Mouse (Mus musculus): ENCODE results near the gene Prcd. TPM values are rescaled to one million over a fixed set of nuclear protein-coding genes. Genes with fewer than 3 reads are reported as not detected.

Gene Prcd
- polyA plus RNA-seq, 1 experiment from 2014 or later: 2.3 TPM

GRCm38 (mm10) chr11:116619156-116619555 lies 34.2 kb upstream of the Prcd start:
- H3K4me1 ChIP-seq (replicated peaks): peaks cover 54% of the 10 kb centered on the region
- H3K27ac ChIP-seq (replicated peaks): peak overlapping the region; percentile 53
- H3K4me2 ChIP-seq: peak overlapping the region; percentile 25; the same call in 1 of the 2 replicates
- 65% methylated on average over 7 of the region's 7 CpGs for WGBS
- H3K27me3 ChIP-seq: peaks cover 17% of the 10 kb centered on the region
- no peaks in the 10 kb centered on the region for H3K36me3 ChIP-seq
- no peak overlapping the region for H3K4me3 ChIP-seq
- H3K9ac ChIP-seq: no peak overlapping the region
- no peak for ATAC-seq (ENCODE audit: low read depth)
- H3K9me3 ChIP-seq: no peaks in the 10 kb centered on the region

GRCm38 (mm10) chr11:116619561-116619960 lies 33.8 kb upstream of the Prcd start:
- 27% methylated on average over 8 of the region's 8 CpGs for WGBS
- H3K27ac ChIP-seq (replicated peaks): peak overlapping the region; percentile 76

DNA sequence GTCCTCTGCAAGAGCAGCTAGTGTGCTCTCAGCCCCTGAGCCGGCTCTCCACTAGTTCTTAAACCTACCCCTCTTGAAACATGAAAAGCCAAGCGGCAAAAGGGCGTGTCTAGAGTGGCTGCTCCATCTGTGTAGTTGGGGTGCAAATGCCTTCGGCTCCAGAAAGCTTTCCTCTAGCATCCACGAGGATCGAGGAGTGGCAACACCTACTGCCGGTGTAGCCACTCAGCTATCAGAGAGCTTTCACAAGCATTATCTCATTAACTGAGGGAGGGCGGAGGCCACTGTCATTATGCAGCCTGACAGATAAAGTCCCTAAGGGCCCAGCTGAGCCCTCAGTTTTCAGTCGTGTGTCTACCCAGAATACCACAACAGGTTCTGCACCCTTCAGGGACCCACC lies 33.3 kb upstream of the Prcd start:
- Histone ChIP-seq H3K27ac (replicated peaks) (peak overlapping the region; percentile 76), H3K4me2 (peak overlapping the region; percentile 25), H3K4me1 (replicated peaks) (peaks cover 59% of the 10 kb centered on the region), H3K36me3 (no peaks in the 10 kb centered on the region), H3K27me3 (peaks cover 26% of the 10 kb centered on the region), H3K9me3 (no peaks in the 10 kb centered on the region), H3K4me3 (no peak overlapping the region), H3K9ac (0 out of 2 replicates have a peak overlapping the region, but pooled peaks have one; percentile 22)
- WGBS: 35% methylated on average over 9 of the region's 9 CpGs
- ATAC-seq (ENCODE audit: low read depth): no peak

More at GRCm38 (mm10) chr11:116619561-116619960, 33.8 kb upstream of the Prcd start:
- H3K4me3 ChIP-seq: no peak overlapping the region
- H3K4me2 ChIP-seq: peak overlapping the region; percentile 25; the same call in 1 of the 2 replicates
- H3K4me1 ChIP-seq (replicated peaks): peaks cover 58% of the 10 kb centered on the region
- no peak for ATAC-seq (ENCODE audit: low read depth)
- no peak overlapping the region for H3K9ac ChIP-seq
- no peaks in the 10 kb centered on the region for H3K36me3 ChIP-seq
- peaks cover 21% of the 10 kb centered on the region for H3K27me3 ChIP-seq
- no peaks in the 10 kb centered on the region for H3K9me3 ChIP-seq

- ATAC-seq (ENCODE audit: low read depth): no peak
- H3K27ac ChIP-seq (replicated peaks): peak overlapping the region; percentile 76
- H3K27me3 ChIP-seq: peaks cover 29% of the 10 kb centered on the region
- no peaks in the 10 kb centered on the region for H3K36me3 ChIP-seq
- peak overlapping the region; percentile 25 for H3K4me2 ChIP-seq
- no peak overlapping the region for H3K4me3 ChIP-seq
- 70% methylated on average over 10 of the region's 10 CpGs for WGBS
- H3K4me1 ChIP-seq (replicated peaks): peaks cover 58% of the 10 kb centered on the region
- H3K9ac ChIP-seq: 0 out of 2 replicates have a peak overlapping the region, but pooled peaks have one; percentile 22
- no peaks in the 10 kb centered on the region for H3K9me3 ChIP-seq
Observed at GRCm38 (mm10) chr11:116620559-116621253, 32.6 kb upstream of the Prcd start.

DNA sequence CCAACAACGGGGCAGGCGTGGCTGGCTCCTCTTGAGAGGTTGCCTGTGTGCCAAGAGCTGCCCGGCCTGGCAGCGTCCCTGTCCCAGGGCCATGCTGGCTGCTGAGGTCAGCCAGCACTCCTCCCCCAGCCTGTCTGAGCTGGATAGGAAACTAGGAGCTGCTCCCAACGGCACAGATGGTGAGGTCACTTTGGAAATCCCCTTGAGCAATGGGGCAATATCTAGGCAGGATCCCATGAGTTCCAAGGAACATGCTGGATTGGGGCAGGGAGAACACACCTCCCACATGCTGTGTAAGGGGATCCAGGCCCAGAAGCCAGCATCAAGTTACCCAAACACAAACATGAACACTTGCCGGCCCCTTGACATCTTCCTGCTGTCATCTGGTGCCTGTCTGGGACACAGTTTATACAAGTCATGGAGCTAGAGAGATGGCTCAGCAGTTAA lies 32.1 kb upstream of the Prcd start:
- H3K4me2 ChIP-seq: peak overlapping the region; percentile 64; the same call in 1 of the 2 replicates
- 49% methylated on average over 6 of the region's 6 CpGs for WGBS
- peaks cover 29% of the 10 kb centered on the region for H3K27me3 ChIP-seq
- H3K27ac ChIP-seq (replicated peaks): peak overlapping the region; percentile 76
- no peaks in the 10 kb centered on the region for H3K9me3 ChIP-seq
- no peaks in the 10 kb centered on the region for H3K36me3 ChIP-seq
- peaks cover 53% of the 10 kb centered on the region for H3K4me1 ChIP-seq (replicated peaks)
- no peak; the same call in 1 of the 2 replicates for ATAC-seq (ENCODE audit: low read depth)
- H3K9ac ChIP-seq: no peak overlapping the region
- no peak overlapping the region for H3K4me3 ChIP-seq

GRCm38 (mm10) chr11:116623281-116624124 lies 29.8 kb upstream of the Prcd start:
- Histone ChIP-seq H3K9ac (peak overlapping the region; percentile 68), H3K27ac (replicated peaks) (no peak overlapping the region), H3K27me3 (peaks cover 29% of the 10 kb centered on the region), H3K4me2 (peak overlapping the region; percentile 64), H3K4me3 (peak overlapping the region; percentile 49), H3K4me1 (replicated peaks) (peaks cover 49% of the 10 kb centered on the region), H3K9me3 (no peaks in the 10 kb centered on the region), H3K36me3 (no peaks in the 10 kb centered on the region)
- WGBS: 5% methylated on average over 40 of the region's 40 CpGs
- no peak for ATAC-seq (ENCODE audit: low read depth)

GRCm38 (mm10) chr11:116624131-116624832 lies 29.1 kb upstream of the Prcd start:
- no peaks in the 10 kb centered on the region for H3K36me3 ChIP-seq
- H3K9ac ChIP-seq: peak overlapping the region; percentile 68
- H3K4me2 ChIP-seq: peak overlapping the region; percentile 64
- H3K27ac ChIP-seq (replicated peaks): no peak overlapping the region
- peaks cover 41% of the 10 kb centered on the region for H3K4me1 ChIP-seq (replicated peaks)
- WGBS: 12% methylated on average over 42 of the region's 42 CpGs
- H3K9me3 ChIP-seq: no peaks in the 10 kb centered on the region
- peaks cover 29% of the 10 kb centered on the region for H3K27me3 ChIP-seq
- peak overlapping the region; percentile 49 for H3K4me3 ChIP-seq
- ATAC-seq (ENCODE audit: low read depth): peak; percentile 15; the same call in 1 of the 2 replicates

DNA sequence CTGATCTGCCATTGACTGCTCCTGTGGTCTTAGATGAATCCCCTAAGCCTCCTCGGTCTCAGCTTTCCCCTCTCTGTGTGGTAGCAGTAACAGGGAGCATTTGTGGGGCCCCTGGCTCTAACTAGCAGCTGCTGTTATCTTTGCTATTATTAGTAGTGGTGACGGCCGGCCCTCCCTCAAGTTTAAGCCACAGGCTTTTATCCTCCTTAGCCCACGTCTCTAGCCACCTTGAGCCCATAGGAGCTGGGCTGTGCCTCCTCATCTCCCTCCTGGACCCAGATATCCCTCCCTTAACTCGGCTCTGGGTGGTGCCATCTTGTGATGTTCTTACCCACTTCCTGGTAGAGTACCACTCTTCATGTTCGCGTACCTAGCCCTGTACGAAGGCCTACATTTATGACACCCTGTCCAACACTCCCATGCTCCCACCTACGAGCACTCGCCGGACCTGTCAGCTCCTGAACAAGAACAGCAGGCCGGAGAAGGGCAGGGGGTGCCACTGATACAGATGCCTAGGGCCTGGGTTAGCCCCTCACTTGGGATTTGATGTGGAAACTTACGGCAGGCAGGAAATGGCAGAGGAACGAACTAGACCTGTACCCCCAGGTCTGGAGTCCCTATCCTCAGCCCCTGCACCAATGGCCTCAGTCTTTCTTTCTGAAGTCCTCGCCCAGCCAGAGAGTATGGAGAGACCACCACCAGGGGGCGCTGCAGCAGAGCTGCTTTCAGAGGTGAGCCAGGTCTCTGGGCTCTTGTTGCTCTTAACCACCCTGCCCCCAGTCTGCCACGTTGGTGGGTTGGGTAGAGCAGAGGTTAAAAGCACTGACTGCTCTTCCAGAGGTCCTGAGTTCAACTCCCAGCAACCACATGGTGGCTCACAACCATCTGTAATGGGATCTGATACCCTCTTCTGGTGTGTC lies 28.0 kb upstream of the Prcd start:
- Histone ChIP-seq H3K9ac (no peak overlapping the region), H3K4me3 (no peak overlapping the region), H3K9me3 (no peaks in the 10 kb centered on the region), H3K36me3 (no peaks in the 10 kb centered on the region), H3K4me2 (no peak overlapping the region), H3K27me3 (peaks cover 29% of the 10 kb centered on the region), H3K4me1 (replicated peaks) (peaks cover 31% of the 10 kb centered on the region), H3K27ac (replicated peaks) (no peak overlapping the region)
- no peak for ATAC-seq (ENCODE audit: low read depth)
- WGBS: 77% methylated on average over 17 of the region's 17 CpGs

DNA sequence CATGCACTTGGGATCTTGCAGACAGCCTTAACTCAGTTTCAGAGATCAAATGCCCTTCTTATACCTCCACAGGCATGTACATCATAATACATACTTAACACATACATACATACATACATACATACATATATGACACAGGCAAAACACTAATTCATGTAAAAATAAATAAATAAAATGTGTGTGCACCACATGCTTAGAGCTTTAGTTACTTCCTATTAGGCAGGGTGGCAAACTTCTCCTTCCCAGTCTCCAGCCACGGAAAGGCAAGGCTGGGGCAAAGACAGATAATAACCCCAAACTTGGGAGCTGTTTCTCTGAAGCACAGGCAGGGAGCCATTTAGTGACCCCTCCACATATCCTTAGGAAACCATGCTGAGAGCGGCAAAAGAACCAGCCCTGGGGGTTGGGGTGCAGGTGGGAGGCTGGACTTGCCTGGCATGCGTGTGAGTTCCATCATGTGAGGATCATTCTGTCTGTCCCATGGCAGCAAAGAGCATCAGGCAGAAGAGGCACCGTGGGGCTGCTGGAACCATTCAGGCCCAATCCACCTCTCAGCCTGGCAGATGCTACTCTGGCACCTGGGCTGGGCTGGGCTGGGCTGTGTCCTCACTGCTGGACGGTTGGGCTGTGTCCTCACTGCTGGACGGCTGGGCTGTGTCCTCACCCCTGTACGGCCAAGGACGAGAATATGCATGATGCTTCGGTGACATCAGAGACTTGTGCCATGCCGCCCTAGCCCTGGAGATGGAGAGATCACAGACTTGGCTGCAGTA lies 26.8 kb upstream of the Prcd start, which contains the start of gene Rhbdf2:
Gene Rhbdf2 (minus strand): TSS at position 721 of the 773 bp plus-strand sequence.
- H3K9ac ChIP-seq: no peak within 1 kb of the TSS
- H3K4me3 ChIP-seq: no peak within 1 kb of the TSS
- no peak within 1 kb of the TSS for H3K4me2 ChIP-seq
- no peak for ATAC-seq (ENCODE audit: low read depth)
- no peak within 1 kb of the TSS for H3K27ac ChIP-seq (replicated peaks)
- no peaks in the 10 kb centered on the region for H3K9me3 ChIP-seq
- peaks cover 29% of the 10 kb centered on the region for H3K27me3 ChIP-seq
- 63% methylated on average over 10 of the region's 10 CpGs for WGBS
- no peaks in the 10 kb centered on the region for H3K36me3 ChIP-seq
- H3K4me1 ChIP-seq (replicated peaks): peaks cover 19% of the 10 kb centered on the region
